Mouse (Mus musculus): ENCODE measurements around the gene Eea1. TPM values are rescaled to one million over a fixed set of nuclear protein-coding genes. Genes with fewer than 3 reads are reported as not detected.

The Eea1 gene
- polyA plus RNA-seq, 3 experiments from 2014 or later, result 30.0 to 32.5 (median 31.7) TPM

DNA sequence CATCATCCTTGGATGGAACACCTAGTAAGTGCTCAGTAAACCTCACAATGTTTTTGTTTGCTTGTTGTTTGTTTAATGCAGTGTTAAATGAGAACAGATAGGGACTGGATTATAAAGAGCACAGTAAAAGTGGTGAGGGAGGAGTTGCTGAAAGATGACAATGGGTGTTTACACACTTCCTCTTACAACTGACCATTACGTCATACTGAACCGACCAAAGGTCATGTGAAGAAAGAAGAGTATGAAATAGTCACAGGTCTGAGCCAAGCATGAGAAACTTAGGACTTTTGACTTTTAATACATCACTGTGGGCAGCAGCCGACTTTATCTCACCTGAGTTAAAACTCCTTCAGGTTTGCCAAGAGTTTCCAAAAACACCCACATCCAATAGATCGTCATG is 135.0 kb downstream of the Eea1 start:
- ATAC-seq, result no peak

DNA sequence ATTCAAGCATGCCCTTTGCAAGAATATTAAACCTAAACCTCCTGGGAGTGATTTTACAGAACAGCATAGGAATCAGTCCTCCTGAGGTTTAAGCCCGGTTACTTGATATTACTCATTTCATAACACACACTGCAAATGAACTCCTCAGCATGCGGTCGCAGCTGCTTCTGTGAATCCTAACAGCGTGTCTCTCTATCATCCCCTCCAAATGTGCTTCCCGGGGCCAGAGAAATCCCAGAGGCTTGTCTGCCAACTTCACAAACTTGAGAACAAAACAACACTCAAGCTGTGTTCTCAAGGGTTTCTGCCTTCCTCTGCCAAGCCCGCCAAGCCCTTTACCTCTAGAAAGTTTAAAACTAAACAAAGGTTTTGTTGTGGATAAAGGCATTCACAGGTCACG is 135.4 kb downstream of the Eea1 start:
- ATAC-seq, result no peak

DNA sequence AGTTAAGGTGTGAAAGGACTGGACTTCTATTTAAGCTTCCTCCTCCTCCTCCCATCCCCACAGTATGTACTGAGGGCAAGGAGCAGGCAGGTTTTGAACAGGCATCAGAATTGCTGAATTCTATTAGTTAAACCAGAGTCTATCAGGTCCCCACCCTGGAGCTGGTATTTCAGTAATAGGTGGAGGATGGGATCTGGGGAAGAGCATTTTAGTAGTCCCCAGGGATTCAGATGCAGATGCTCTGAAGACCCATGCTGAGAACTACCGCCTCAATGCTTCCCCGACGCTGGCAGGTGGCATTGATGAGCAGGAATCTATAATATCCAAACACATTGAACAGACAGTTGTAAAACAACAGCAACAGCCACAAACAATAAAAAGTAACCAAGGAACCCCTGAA is 136.0 kb downstream of the Eea1 start:
- ATAC-seq, result no peak

DNA sequence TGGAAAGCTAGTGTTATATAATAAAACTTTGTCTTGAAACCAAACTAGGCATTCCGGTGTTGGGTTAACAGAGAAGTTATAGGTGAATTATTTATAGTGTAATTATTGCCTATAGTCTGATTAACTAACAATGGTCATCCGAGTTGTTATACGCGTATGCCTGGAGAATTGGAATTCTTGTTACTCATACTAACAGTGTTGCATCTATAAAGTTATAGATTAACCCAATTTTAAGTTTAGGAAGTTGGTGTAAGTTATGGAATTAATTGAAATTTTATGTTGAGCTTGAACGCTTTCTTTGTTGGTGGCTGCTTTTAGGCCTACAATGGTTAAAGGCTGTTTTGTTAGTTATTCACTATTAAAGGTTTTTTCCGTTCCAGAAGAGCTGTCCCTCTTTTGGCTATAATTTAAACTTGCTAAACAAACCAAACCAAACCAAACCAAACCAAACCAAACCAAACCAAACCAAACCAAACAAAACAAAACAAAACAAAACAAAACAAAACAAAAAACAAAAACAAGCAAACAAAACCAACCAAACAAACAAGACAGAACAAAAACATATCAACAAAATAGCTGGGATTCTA is 137.1 kb downstream of the Eea1 start:
- ATAC-seq, result peak; percentile 100

DNA sequence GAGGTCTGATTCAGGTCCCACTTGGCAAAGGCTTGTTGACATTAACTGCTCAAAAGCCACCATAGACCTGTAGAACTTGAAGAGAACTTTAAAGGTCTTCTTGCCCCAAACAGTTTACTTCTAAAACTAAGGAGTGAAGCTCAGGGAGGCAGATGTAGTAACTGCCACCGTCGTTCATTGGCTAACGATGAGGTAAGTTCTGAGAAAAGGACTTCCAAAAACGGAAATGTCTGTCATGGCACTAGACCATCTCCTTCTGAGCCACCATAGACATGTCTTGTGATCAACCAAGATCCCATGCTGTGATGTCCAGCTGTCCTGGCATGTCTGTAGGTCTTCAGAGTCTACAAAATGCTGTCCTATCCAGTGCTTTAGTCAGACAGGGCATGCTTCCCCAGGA is 139.4 kb downstream of the Eea1 start:
- no peak for ATAC-seq

DNA sequence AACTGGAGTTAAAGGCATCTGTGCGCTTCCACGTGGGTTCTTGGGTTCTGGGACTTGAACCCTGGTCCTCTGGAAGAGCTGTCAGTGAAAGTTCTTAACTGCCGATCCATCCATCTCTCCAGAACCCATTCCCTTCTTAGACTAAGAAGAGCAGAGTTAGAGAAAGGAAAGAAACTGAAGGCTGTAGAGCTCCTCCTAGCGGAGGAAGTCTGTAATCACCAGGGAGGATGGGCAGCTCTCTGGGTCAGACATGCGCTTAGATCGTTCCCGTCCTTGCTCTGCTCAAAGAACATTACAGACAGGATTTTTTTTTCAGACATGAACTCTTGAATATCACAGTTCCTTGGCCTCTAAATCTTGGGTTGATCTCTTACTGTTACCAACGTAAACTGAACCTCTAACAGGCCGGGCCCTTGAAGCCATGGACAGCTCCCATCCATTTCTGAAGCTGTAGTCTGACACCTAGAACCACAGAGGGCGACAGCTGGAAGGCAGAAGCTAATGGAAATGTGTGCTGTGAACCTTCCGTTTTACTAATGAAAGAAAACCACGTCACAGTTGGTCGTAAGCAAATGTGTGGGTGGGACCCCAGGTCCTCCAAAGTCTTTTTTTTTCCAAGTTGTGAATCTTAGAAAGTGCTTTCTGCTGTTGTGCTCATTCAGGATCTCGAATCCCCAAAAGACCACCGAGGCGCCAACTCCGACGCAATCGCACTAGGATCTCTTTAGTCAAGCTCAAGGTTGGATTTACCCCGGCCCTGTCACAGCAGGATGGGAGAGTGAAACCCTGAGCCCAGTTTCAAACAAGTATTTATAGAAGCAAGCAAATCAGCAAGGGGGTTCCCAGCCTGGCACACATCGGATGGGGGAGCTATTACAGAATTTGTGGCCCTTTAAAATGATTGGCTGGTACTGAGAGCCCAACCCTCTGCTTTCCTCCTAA is 140.3 kb downstream of the Eea1 start:
- ATAC-seq, result no peak

DNA sequence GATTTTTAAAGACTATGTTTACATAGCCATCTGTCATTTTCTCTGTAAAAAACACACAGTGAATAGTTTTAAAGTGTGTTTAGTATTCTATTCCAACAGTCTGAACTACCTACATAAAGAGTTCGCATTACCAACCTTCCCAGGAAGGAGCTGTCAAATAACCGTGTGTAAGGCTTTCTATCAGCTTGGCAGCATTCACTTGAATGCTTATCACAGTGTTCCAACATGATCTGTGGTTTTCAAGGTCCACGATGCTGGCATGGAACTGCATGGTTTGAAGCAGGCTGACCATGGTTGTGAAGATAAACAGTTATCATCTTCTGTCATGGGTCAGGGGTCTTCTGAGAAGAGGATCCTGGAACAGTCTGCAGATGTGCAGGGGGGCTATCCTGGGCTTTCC is 141.8 kb downstream of the Eea1 start:
- no peak for ATAC-seq

DNA sequence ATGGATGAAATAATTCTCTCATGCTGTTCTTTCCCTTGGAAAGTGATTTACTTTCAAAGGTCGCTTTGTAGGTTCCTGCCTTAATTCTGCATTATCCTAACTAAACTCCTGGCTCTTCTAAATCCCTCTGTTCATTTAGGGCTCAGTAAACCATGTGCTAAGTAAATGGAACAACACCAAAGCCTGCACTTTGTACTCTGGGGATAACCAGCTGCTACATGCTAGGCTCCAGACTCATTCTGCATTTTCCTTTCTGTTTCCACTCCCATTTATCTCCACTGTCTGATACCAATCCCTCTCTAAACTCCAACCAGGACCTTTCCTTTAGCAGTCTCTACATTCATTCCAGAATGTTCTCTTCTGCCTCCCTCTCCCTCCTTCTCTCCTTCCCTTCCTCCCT is 149.3 kb downstream of the Eea1 start:
- no peak for ATAC-seq

DNA sequence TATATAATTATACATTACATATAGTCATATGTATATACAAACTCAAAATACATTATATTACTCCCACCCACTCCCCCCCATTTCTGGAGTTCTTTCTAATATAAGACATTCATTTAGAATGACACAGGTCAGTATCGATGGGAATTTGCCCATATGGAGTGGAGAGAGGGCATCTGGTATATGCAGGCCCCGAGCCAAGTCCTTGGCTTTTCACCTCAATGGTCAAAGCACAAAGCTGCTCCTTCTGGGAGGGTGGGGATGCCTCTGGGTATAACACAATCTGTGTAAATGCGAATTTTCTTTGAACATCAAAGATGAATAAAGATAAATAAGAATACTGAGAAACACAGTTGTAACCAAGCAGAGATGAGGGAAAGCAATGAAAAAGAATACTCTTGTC is 149.9 kb downstream of the Eea1 start:
- no peak for ATAC-seq

DNA sequence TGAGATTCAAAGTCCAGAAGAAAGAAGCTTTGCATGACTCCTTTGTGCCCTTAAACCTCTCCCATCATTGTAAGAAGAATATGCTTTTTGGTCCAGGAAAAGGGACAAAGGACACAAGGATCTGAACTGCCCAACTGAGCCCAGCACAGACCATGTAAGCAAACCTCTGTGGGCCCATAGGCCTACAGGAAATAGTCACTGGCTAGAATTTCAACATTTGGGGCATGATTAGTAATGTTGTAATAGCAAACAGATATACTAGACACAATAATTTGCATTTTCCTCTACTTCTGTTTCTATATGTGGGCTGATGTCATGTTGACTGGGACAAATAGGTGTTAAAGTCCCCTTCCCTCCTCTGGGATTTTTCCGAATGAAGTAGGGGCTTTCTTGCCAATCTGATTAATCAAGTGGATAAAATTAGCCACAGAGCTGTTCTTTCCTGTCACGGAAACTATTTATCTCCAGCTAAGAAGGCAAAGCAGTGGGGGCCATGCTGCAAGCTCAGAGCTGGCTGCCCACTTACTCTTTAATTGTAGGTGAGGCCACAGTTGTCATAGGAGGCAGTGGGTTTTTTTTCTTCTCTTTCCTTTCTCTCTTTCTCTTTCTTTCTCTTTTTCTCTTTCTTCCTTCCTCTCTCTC is 153.6 kb downstream of the Eea1 start:
- peak; percentile 74 for ATAC-seq

DNA sequence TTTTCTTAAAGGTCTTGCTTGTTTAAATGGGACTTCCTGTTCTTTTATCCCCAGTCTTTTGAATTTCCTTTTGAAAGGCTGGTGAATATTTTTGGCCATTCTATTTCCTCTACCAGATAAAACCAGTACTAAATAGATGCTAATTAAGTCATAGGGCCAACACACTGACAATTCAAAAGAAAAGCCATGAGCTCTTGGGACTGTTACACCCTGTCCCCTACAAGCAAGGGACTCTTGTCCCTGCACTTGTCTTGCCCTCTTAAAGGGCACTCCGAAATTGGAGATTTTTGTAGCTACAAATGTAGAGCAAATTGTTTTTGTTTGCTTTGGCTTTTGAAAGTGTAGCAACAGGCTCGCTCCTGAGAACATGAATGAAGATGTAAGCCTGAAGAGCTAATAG is 154.1 kb downstream of the Eea1 start:
- no peak for ATAC-seq

Other genes starting within 250 kb of the Eea1 start
- gene Gm33543, start 97.7 kb upstream of the Eea1 start, polyA plus RNA-seq (2017; shearing (Covaris generic)), result not detected
- gene Gm5426, start 196.0 kb downstream of the Eea1 start, polyA plus RNA-seq (2017; shearing (Covaris generic)), result 1 to 10 TPM in 1 of 3 experiments, not detected in 2; 1.9 TPM